Comparison of ENCODE assay signal across 26 mouse cellular contexts in the genomic region with DNA sequence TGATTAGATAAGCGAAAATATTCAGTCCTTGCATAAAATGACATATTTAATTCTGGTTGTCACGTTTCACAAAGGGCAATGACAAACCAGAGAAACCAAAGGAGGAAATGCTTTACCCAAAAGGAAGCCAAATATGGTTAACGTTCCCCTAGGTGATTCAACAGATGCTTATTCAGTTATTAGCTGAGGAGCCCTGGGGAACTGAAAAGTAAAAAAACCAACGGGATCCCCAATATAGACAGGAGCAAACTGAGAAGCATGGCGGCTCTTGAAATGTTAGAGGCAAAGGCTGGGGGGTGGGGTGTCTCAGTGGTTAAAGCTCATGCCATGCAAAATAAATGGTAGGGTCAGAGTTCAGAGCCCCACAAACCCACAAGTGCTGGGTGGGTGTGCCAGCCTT.
"Had no signal": no experiment of that assay in that cellular context is flagged by ENCODE, and none has a peak within 500 bp of the region (broad histone marks: within the 10 kb centered on the region; RNA-seq: fewer than 3 reads in every experiment).

No protein-coding gene starts in this region.

- H3K4me3 ChIP-seq: gastrocnemius, adult 2 months; heart, adult 2 months; heart, embryonic 12.5 days; hindbrain, embryonic 10.5 days; hindbrain, embryonic 12.5 days; intestine, embryonic 15.5 days; limb, embryonic 13.5 days; limb, embryonic 15.5 days; liver, embryonic 13.5 days; liver, embryonic 15.5 days had no signal

- H3K36me3 ChIP-seq: hindbrain, embryonic 12.5 days; intestine, embryonic 15.5 days; limb, embryonic 15.5 days; liver, embryonic 13.5 days; liver, embryonic 15.5 days had no signal

- H3K9ac ChIP-seq: heart, embryonic 12.5 days; hindbrain, embryonic 12.5 days; hindbrain, embryonic 14.5 days; intestine, embryonic 15.5 days; limb, embryonic 13.5 days; limb, embryonic 15.5 days; liver, embryonic 13.5 days; liver, embryonic 15.5 days had no signal

- DNase-seq: gastrocnemius, adult 2 months; gastrocnemius, postnatal 10 days; gastrocnemius, postnatal 25 days; heart, adult 2 months; heart, postnatal 10 days; heart, postnatal 4 days; kidney, adult 18-20 months; kidney, adult 8-10 months; kidney, postnatal 10 days; kidney, postnatal 25 days; kidney, postnatal 4 days; layer of hippocampus, adult 9-11 months; layer of hippocampus, postnatal 36 days; left cerebral cortex, postnatal 4 days; liver, embryonic 13.5 days had no signal

- H3K27me3 ChIP-seq: heart, embryonic 12.5 days; hindbrain, embryonic 12.5 days; intestine, embryonic 15.5 days; limb, embryonic 13.5 days; limb, embryonic 15.5 days; liver, embryonic 13.5 days; liver, embryonic 15.5 days had no signal

- H3K9me3 ChIP-seq: intestine, embryonic 15.5 days; limb, embryonic 15.5 days; liver, embryonic 13.5 days; liver, embryonic 15.5 days had no signal

- H3K4me2 ChIP-seq: heart, embryonic 12.5 days; hindbrain, embryonic 12.5 days; hindbrain, embryonic 14.5 days; intestine, embryonic 15.5 days; limb, embryonic 13.5 days; limb, embryonic 15.5 days; liver, embryonic 13.5 days; liver, embryonic 15.5 days had no signal

- H3K4me1 ChIP-seq: heart, embryonic 12.5 days; hindbrain, embryonic 10.5 days; intestine, embryonic 15.5 days; liver, embryonic 13.5 days; liver, embryonic 15.5 days had no signal

- ATAC-seq: hindbrain, embryonic 16.5 days; inflammation-experienced regulatory T-cells, adult 6 months; intestine, embryonic 15.5 days; intestine, postnatal 0 days had no signal

- H3K27ac ChIP-seq: gastrocnemius, adult 2 months; heart, adult 2 months; hindbrain, embryonic 10.5 days; hindbrain, embryonic 12.5 days; hindbrain, embryonic 14.5 days; intestine, embryonic 15.5 days; limb, embryonic 13.5 days; limb, embryonic 15.5 days; liver, embryonic 13.5 days; liver, embryonic 15.5 days had no signal
